Mouse (Mus musculus) MEL (cell line): ENCODE results near the gene Dlg2.

Experiments used
- CHD2 ChIP-seq: IDR thresholded peaks from 2 replicates; pipeline ENCODE4 v1.6.1; 2011; ENCODE audit warnings: low read length, improper control_type of control experiment
- CTCF ChIP-seq, 3 experiments: IDR thresholded peaks in 2 of 3; conservative IDR thresholded peaks in 1 of 3; 2 replicates each; pipeline ENCODE4 v1.5.1; 2011 to 2012; ENCODE audit warnings: low read length in 3 of 3, low read depth in 2 of 3, mild to moderate bottlenecking in 2 of 3, improper control_type of control experiment in 1 of 3, inconsistent platforms in 1 of 3, mixed read lengths in 1 of 3, moderate library complexity in 1 of 3; ENCODE audit not compliant: control insufficient read depth in 1 of 3, insufficient read depth in 1 of 3, poor library complexity in 1 of 3, severe bottlenecking in 1 of 3
- MAX ChIP-seq: IDR thresholded peaks from 2 replicates; pipeline ENCODE4 v1.6.1; 2011; ENCODE audit warnings: low read length, improper control_type of control experiment
- POLR2A ChIP-seq, 2 experiments: IDR thresholded peaks; 2 replicates each; pipeline ENCODE4 v1.6.1; 2011 to 2012; ENCODE audit warnings: low read length in 2 of 2, mild to moderate bottlenecking in 2 of 2, control low read depth in 1 of 2, improper control_type of control experiment in 1 of 2, low read depth in 1 of 2, moderate library complexity in 1 of 2; ENCODE audit not compliant: control insufficient read depth in 1 of 2, insufficient read depth in 1 of 2, poor library complexity in 1 of 2
- TBP ChIP-seq: IDR thresholded peaks from 2 replicates; pipeline ENCODE4 v1.8.0; 2011; ENCODE audit warnings: low read depth, low read length, improper control_type of control experiment
- ZC3H11A ChIP-seq: IDR thresholded peaks from 2 replicates; pipeline ENCODE4 v1.6.1; 2012; ENCODE audit warnings: low read depth, mild to moderate bottlenecking, inconsistent platforms, low read length, improper control_type of control experiment
- ZNF384 ChIP-seq: IDR thresholded peaks from 2 replicates; pipeline ENCODE4 v1.6.1; 2012; ENCODE audit warnings: low read depth, mild to moderate bottlenecking, inconsistent platforms, low read length, improper control_type of control experiment

DNA sequence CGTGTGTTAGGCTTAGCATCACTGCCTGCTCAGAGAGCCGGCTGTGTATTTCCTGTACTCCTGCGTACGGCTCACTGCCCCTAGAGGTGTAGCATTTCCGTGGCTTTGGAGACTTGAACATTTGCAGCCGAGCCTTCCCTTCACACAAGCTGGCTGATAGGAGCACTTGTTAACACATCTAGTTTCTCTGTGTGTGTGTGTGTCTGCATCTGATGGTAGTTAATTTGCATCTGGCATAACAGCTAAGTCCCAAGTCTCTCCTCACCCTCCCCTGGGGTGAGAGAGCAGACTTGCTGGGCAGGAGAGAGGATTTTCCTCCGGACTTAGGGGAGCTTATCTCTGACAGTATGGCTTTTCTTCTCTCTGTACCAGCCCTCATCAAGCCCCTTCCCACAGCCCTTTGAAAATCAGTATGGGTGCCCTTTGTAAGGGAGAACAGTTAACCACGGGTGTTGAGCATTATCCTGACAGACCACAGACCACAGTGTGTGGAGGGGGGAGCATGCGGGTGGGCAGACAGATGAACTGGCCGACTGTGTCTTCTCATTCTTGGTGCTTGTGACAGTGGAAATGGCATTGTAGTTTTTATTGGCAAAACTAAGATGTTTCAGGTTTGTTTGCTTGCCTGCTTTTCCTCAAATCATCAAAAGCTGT, 1705.6 kb downstream of the Dlg2 start:
- TF ChIP-seq CTCF (IDR thresholded peaks at IDR 0.05 in 2 of 3, conservative IDR thresholded peaks at IDR 0.05 in 1 of 3; ENCODE audit: control insufficient read depth in 1 of 3, insufficient read depth in 1 of 3, low read depth in 2 of 3, low read length in 3 of 3, poor library complexity in 1 of 3, severe bottlenecking in 1 of 3) (no peak), CHD2 (no peak), POLR2A (IDR thresholded peaks at IDR 0.05; ENCODE audit: control insufficient read depth in 1 of 2, insufficient read depth in 1 of 2, low read depth in 1 of 2, low read length in 2 of 2, poor library complexity in 1 of 2) (no peak), TBP (no peak), MAX (no peak), ZNF384 (no peak), ZC3H11A (no peak)
